Mouse (Mus musculus): ENCODE results near the gene Rnf157. TPM values are rescaled to one million over a fixed set of nuclear protein-coding genes. Genes with fewer than 3 reads are reported as not detected.

Rnf157 gene
- total and polyA plus RNA-seq, 3 experiments, result 8.7 to 39.3 (median 10.9) TPM

DNA sequence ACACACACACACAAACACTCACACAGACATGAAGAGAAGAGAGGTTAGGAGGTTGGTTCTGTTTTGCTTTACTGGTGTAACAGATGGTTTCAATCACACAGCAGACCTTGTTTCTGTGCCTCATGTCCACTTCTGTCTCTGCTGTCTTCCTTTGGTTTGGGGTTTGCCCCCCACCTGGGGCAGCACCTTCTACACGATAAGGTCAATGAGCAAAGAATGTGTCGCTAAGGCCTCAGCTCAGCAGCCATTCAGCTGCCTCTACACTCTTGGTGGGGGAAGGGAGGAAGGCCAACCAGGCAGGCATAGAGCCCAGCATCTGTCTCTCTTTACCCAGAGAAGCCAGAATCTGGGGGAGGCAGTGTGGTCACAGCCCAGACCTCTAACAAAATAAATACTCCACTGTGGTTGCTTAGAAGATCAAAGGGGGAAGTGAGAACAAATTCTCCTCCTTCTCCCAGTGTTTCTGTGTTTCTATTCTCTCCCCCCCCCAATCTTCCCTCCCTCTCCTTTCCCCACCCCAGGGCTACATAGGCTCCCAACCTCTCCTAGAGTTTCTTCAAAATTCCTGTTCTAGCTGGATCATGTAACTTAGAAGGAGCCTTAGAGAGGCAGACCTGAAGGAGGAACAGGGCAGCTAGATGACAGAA, 5.5 kb upstream of the Rnf157 start (continued):
- TF ChIP-seq CHD1 (IDR thresholded peaks at IDR 0.05; ENCODE audit: low read depth, low read length), result no peak; the same call in 1 of the 2 replicates
- TF ChIP-seq EP300 (IDR thresholded peaks at IDR 0.05; ENCODE audit: low read length), result peak; percentile 89
- peak; percentile 46 for TF ChIP-seq JUN (IDR thresholded peaks at IDR 0.05; ENCODE audit: insufficient read depth, low read depth, low read length)
- TF ChIP-seq NRF1 (IDR thresholded peaks at IDR 0.05; ENCODE audit: low read depth, low read length), result peak; percentile 55
- TF ChIP-seq MAFK (IDR thresholded peaks at IDR 0.05; ENCODE audit: insufficient replicate concordance, low read length), result peak; percentile 71
- 0 out of 2 replicates have a peak, but pooled peaks have one; percentile 11 for TF ChIP-seq KAT2A (IDR thresholded peaks at IDR 0.05; ENCODE audit: insufficient replicate concordance, low read length)
- TF ChIP-seq TCF12 (IDR thresholded peaks at IDR 0.05; ENCODE audit: low read depth, low read length), result peak; percentile 98
- peak; percentile 71; the same call in 1 of the 2 replicates for TF ChIP-seq MXI1 (IDR thresholded peaks at IDR 0.05; ENCODE audit: low read depth, low read length)
- TF ChIP-seq MEF2A (IDR thresholded peaks at IDR 0.05; ENCODE audit: borderline replicate concordance, low read depth, low read length), result peak; percentile 91
- no peak; the same call in 1 of the 2 replicates for TF ChIP-seq RCOR1 (conservative IDR thresholded peaks at IDR 0.05; ENCODE audit: low read depth, low read length)
- TF ChIP-seq SIN3A (IDR thresholded peaks at IDR 0.05; ENCODE audit: low read length), result peak; percentile 80
- TF ChIP-seq CHD2 (IDR thresholded peaks at IDR 0.05; ENCODE audit: low read length), result peak; percentile 97
- TF ChIP-seq ZNF384 (IDR thresholded peaks at IDR 0.05; ENCODE audit: low read depth, low read length), result peak; percentile 59; the same call in 1 of the 2 replicates
- TF ChIP-seq ZKSCAN1 (IDR thresholded peaks at IDR 0.05; ENCODE audit: borderline replicate concordance, low read depth, low read length), result no peak
- peak; percentile 45 for TF ChIP-seq RAD21 (IDR thresholded peaks at IDR 0.05; ENCODE audit: low read depth, low read length)
- TF ChIP-seq USF2 (conservative IDR thresholded peaks at IDR 0.05; ENCODE audit: low read depth, low read length), result no peak

DNA sequence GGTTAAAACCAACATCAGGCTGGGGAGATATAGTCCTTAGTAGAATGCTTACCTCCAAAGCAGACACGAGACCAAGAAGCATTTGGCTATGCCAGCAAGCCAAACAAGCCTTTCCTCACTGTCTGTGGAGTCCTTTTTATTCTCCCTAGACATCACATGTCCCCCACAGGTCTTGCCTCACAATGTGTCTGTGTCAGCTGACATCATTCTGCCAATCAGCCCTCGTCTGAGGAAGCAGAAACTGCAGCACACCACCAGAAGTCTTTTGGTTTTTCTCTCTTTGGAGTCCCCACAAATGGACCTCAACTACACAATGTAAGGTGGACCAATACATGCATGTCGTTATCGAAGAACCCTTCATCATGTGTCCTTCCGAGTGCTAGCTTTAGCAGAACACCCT, 4.2 kb upstream of the Rnf157 start:
- in situ Hi-C loops (cut with MboI; ENCODE audit: low pct_ligation_motif_present, low pct_unique_long_range_greater_than_20kb, low sequenced_read_pairs) (loop anchor here (25.0 kb wide), 1 partner anchor 780 kb away; the partner anchor contains the start of gene Slc25a19), dilution Hi-C loops (cut with MboI; ENCODE audit: extremely low pct_ligation_motif_present, extremely low pct_unique_long_range_greater_than_20kb, low sequenced_read_pairs) (no loop called here)
- peaks cover 30% of the 10 kb centered on the region for H3K79me2 ChIP-seq (replicated peaks; ENCODE audit: control insufficient read depth, extremely low read depth, insufficient read depth, poor library complexity, severe bottlenecking)
- no peak overlapping the region for H3K4me3 ChIP-seq (replicated peaks in 1 of 3; ENCODE audit: low read depth in 2 of 3, low read length in 2 of 3, poor library complexity in 1 of 3)
- no peak overlapping the region for H3K9ac ChIP-seq (ENCODE audit: insufficient read depth, low read depth)
- no peaks in the 10 kb centered on the region for H3K27me3 ChIP-seq (replicated peaks)
- TF ChIP-seq USF1 (IDR thresholded peaks at IDR 0.05; ENCODE audit: low read depth, low read length), result peak; percentile 49
- TF ChIP-seq HCFC1 (IDR thresholded peaks at IDR 0.05; ENCODE audit: low read depth, low read length), result no peak
- peak; percentile 55 for TF ChIP-seq USF2 (conservative IDR thresholded peaks at IDR 0.05; ENCODE audit: low read depth, low read length)
- H3K27ac ChIP-seq (ENCODE audit: insufficient read depth, low read depth), result peak overlapping the region; percentile 99
- H3K9me3 ChIP-seq (replicated peaks; ENCODE audit: low read length), result no peaks in the 10 kb centered on the region
- no peak for DNase-seq (ENCODE audit: extremely low read depth)
- no peak overlapping the region for H3K4me2 ChIP-seq (ENCODE audit: insufficient read depth, low read depth, poor library complexity, severe bottlenecking)
- H3K4me1 ChIP-seq (ENCODE audit: control insufficient read depth in 1 of 2, insufficient read depth in 2 of 2), result peaks cover 52 to 83% of the 10 kb centered on the region in 2 experiments
- H3K36me3 ChIP-seq (replicated peaks in 1 of 2; ENCODE audit: control insufficient read depth in 1 of 2, insufficient read depth in 1 of 2, low read length in 1 of 2), result peaks cover 0 to 3% of the 10 kb centered on the region in 2 experiments

Data from CH12.LX (cell line).